ENCODE assay signal across 24 mouse cellular contexts in the genomic region with DNA sequence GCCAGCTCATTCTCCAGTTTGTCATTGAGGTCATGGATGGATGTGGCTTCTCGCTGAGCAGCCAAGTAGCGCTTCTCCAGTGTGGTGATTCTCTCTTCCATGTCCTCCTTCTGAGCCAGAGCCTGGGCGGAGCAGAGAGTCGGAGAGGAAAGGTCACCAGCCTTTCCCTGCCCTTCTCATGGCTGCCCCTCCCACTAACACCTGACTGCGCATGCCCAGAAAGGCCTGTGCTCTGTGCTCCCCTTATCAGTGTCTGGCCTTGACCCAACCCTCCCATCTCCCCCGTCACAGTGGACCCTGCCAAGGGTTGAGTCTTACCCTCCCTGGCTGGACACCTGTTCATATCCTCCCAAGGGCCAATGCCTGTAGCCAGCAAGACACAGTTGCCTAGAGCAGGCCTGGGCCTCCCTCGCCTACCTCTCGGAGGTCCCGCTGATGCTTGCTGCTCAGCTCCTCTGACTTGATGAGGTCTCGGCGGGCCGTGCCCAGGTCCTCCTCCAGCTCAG. TPM values are rescaled to one million over a fixed set of nuclear protein-coding genes. Genes with fewer than 3 reads are reported as not detected.
DNase-seq lines count a peak whose midpoint lies in the region; ATAC-seq lines count a peak whose summit lies in the region.
"Had no signal": no experiment of that assay in that cellular context is flagged by ENCODE, and none has a peak within 500 bp of the region (broad histone marks: within the 10 kb centered on the region; RNA-seq: fewer than 3 reads in every experiment).

No protein-coding gene starts in this region.

- no peak overlapping the region for H3K4me3 ChIP-seq in intestine, embryonic 15.5 days (replicated peaks)
- no peak overlapping the region for H3K4me3 ChIP-seq in intestine, embryonic 16.5 days (ENCODE audit: low read length)
- H3K4me3 ChIP-seq in midbrain, embryonic 14.5 days (replicated peaks; ENCODE audit: low read depth, low read length), result no peak overlapping the region
- H3K4me3 ChIP-seq: embryonic facial prominence, embryonic 13.5 days; forebrain, embryonic 12.5 days; heart, embryonic 13.5 days; hindbrain, embryonic 15.5 days had no signal

- H3K4me2 ChIP-seq in intestine, embryonic 15.5 days (replicated peaks), result no peak overlapping the region
- no peak overlapping the region for H3K4me2 ChIP-seq in intestine, embryonic 16.5 days (ENCODE audit: low read depth, low read length)
- H3K4me2 ChIP-seq in midbrain, embryonic 14.5 days (ENCODE audit: low read length), result no peak overlapping the region
- H3K4me2 ChIP-seq: embryonic facial prominence, embryonic 13.5 days; forebrain, embryonic 12.5 days; heart, embryonic 13.5 days; hindbrain, embryonic 15.5 days had no signal

- no peak overlapping the region for H3K27ac ChIP-seq in intestine, embryonic 15.5 days
- no peak overlapping the region for H3K27ac ChIP-seq in intestine, embryonic 16.5 days (ENCODE audit: low read length)
- no peak overlapping the region for H3K27ac ChIP-seq in midbrain, embryonic 14.5 days (replicated peaks; ENCODE audit: low read depth, low read length)
- H3K27ac ChIP-seq: embryonic facial prominence, embryonic 13.5 days; forebrain, embryonic 12.5 days; heart, embryonic 13.5 days; hindbrain, embryonic 15.5 days had no signal

- H3K27me3 ChIP-seq in intestine, embryonic 15.5 days (replicated peaks), result no peaks in the 10 kb centered on the region
- no peaks in the 10 kb centered on the region for H3K27me3 ChIP-seq in intestine, embryonic 16.5 days (replicated peaks; ENCODE audit: control insufficient read depth, insufficient read depth, low read length)
- H3K27me3 ChIP-seq in midbrain, embryonic 14.5 days (ENCODE audit: control insufficient read depth, insufficient read depth, low read length), result no peaks in the 10 kb centered on the region
- H3K27me3 ChIP-seq: embryonic facial prominence, embryonic 13.5 days; forebrain, embryonic 12.5 days; heart, embryonic 13.5 days; hindbrain, embryonic 15.5 days had no signal

- no peaks in the 10 kb centered on the region for H3K36me3 ChIP-seq in intestine, embryonic 15.5 days
- no peaks in the 10 kb centered on the region for H3K36me3 ChIP-seq in intestine, embryonic 16.5 days (ENCODE audit: control insufficient read depth, insufficient read depth, low read length)
- 0 out of 2 replicates have a peak, but pooled peaks cover 4% of the 10 kb centered on the region for H3K36me3 ChIP-seq in midbrain, embryonic 14.5 days (ENCODE audit: control insufficient read depth, insufficient read depth, low read length)
- H3K36me3 ChIP-seq: forebrain, embryonic 12.5 days; G1E had no signal

- peaks cover under 1% of the 10 kb centered on the region; the same call in 1 of the 2 replicates for H3K4me1 ChIP-seq in intestine, embryonic 15.5 days (replicated peaks)
- no peaks in the 10 kb centered on the region for H3K4me1 ChIP-seq in intestine, embryonic 16.5 days (ENCODE audit: control insufficient read depth, insufficient read depth, low read length)
- no peaks in the 10 kb centered on the region for H3K4me1 ChIP-seq in midbrain, embryonic 14.5 days (ENCODE audit: control insufficient read depth, insufficient read depth, low read length)
- H3K4me1 ChIP-seq: forebrain, embryonic 12.5 days; hindbrain, embryonic 15.5 days had no signal

- peak; percentile 24; the same call in 1 of the 2 replicates for ATAC-seq in intestine, embryonic 15.5 days
- ATAC-seq in intestine, embryonic 16.5 days, result no peak
- ATAC-seq in midbrain, embryonic 14.5 days (ENCODE audit: low FRiP score, low TSS enrichment), result no peak
- ATAC-seq: activated CD4-positive, CD25-positive, alpha-beta regulatory T cell, adult 4 months; CD4-positive, CD25-positive, alpha-beta regulatory T cell, adult 4 months; forebrain, embryonic 16.5 days had no signal

- H3K9ac ChIP-seq in intestine, embryonic 15.5 days, result no peak overlapping the region
- no peak overlapping the region for H3K9ac ChIP-seq in intestine, embryonic 16.5 days (ENCODE audit: low read depth, low read length)
- no peak overlapping the region for H3K9ac ChIP-seq in midbrain, embryonic 14.5 days (replicated peaks; ENCODE audit: low read length)
- H3K9ac ChIP-seq: embryonic facial prominence, embryonic 13.5 days; forebrain, embryonic 12.5 days; heart, embryonic 13.5 days; hindbrain, embryonic 15.5 days had no signal

- no peaks in the 10 kb centered on the region for H3K9me3 ChIP-seq in intestine, embryonic 15.5 days
- no peaks in the 10 kb centered on the region for H3K9me3 ChIP-seq in intestine, embryonic 16.5 days (ENCODE audit: control insufficient read depth, low read length)
- H3K9me3 ChIP-seq in midbrain, embryonic 14.5 days (ENCODE audit: control insufficient read depth, low read length), result no peaks in the 10 kb centered on the region
- H3K9me3 ChIP-seq: embryonic facial prominence, embryonic 13.5 days; forebrain, embryonic 12.5 days; G1E; heart, embryonic 13.5 days; hindbrain, embryonic 15.5 days had no signal

- peak; percentile 62 for DNase-seq in cerebellum, adult 11-12 months
- no peak for DNase-seq in cerebellum, postnatal 25 days
- DNase-seq in brain, adult 2 months (ENCODE audit: low read depth, low spot score), result peak; percentile 23
- DNase-seq in midbrain, embryonic 14.5 days, result no peak
- no peak for DNase-seq in right cerebral cortex, adult 18-20 months
- DNase-seq: adrenal gland, postnatal 14 days; B cell, adult 2 months; cerebellum, postnatal 14 days; heart, postnatal 36 days; kidney, adult 11 months had no signal

- 90% methylated on average over 12 of the region's 12 CpGs for WGBS in intestine, embryonic 15.5 days
- 89% methylated on average over 12 of the region's 12 CpGs for WGBS in intestine, embryonic 16.5 days
- WGBS in midbrain, embryonic 14.5 days, result 92% methylated on average over 12 of the region's 12 CpGs

RNA-seq across cellular contexts. Expression of a gene that starts 5.8 kb away (rescaled TPM):
- polyA plus RNA-seq in intestine, embryonic 15.5 days (2015; fragmentation: Nextera tagmentation; extraction: Ambion mirVana), result 3.9 and 4.4 TPM in 2 replicates
- 4.6 and 4.7 TPM in 2 replicates for polyA plus RNA-seq in intestine, embryonic 16.5 days (2015; fragmentation: Nextera tagmentation; extraction: Ambion mirVana)
- polyA plus RNA-seq in midbrain, embryonic 14.5 days (2014; fragmentation: Nextera tagmentation; extraction: Ambion mirVana), result 11.5 and 14.4 TPM in 2 replicates

RNA-seq across cellular contexts. Expression of a gene that starts 34.9 kb away (rescaled TPM):
- polyA plus RNA-seq in intestine, embryonic 15.5 days (2015; fragmentation: Nextera tagmentation; extraction: Ambion mirVana), result 87.1 and 88.9 TPM in 2 replicates
- polyA plus RNA-seq in intestine, embryonic 16.5 days (2015; fragmentation: Nextera tagmentation; extraction: Ambion mirVana), result 84.9 and 88.6 TPM in 2 replicates
- 121 and 151 TPM in 2 replicates for polyA plus RNA-seq in midbrain, embryonic 14.5 days (2014; fragmentation: Nextera tagmentation; extraction: Ambion mirVana)

RNA-seq across cellular contexts. Expression of a gene that starts 37.1 kb away (rescaled TPM):
- 0.54 and 1.1 TPM in 2 replicates for polyA plus RNA-seq in intestine, embryonic 15.5 days (2015; fragmentation: Nextera tagmentation; extraction: Ambion mirVana)
- 0.32 TPM in 2 replicates for polyA plus RNA-seq in intestine, embryonic 16.5 days (2015; fragmentation: Nextera tagmentation; extraction: Ambion mirVana)
- not detected in 2 replicates for polyA plus RNA-seq in midbrain, embryonic 14.5 days (2014; fragmentation: Nextera tagmentation; extraction: Ambion mirVana)
- polyA plus RNA-seq: activated CD4-positive, CD25-positive, alpha-beta regulatory T cell, adult 4 months; CD4-positive, CD25-positive, alpha-beta regulatory T cell, adult 4 months; forebrain, embryonic 16.5 days; G1E; hindbrain, embryonic 15.5 days had no signal

RNA-seq across cellular contexts. Expression of a gene that starts 58.8 kb away (rescaled TPM):
- polyA plus RNA-seq in intestine, embryonic 15.5 days (2015; fragmentation: Nextera tagmentation; extraction: Ambion mirVana), result not detected in 2 replicates
- polyA plus RNA-seq in intestine, embryonic 16.5 days (2015; fragmentation: Nextera tagmentation; extraction: Ambion mirVana), result 0.07 TPM in 1 of 2 replicates, not detected in the other
- not detected in 2 replicates for polyA plus RNA-seq in midbrain, embryonic 14.5 days (2014; fragmentation: Nextera tagmentation; extraction: Ambion mirVana)
- polyA plus RNA-seq: activated CD4-positive, CD25-positive, alpha-beta regulatory T cell, adult 4 months; CD4-positive, CD25-positive, alpha-beta regulatory T cell, adult 4 months; cortical plate, adult 2 months; embryonic facial prominence, embryonic 13.5 days; forebrain, embryonic 12.5 days; forebrain, embryonic 16.5 days; frontal cortex, adult 2 months; G1E; heart, embryonic 13.5 days; heart, postnatal 0 days; hindbrain, embryonic 11.5 days; hindbrain, embryonic 15.5 days had no signal

Comparison
In these comparisons a context has a peak if more than half of its experiments do, and no peak if none do; other contexts are left out.
1. DNase-seq: peak in cerebellum, adult 11-12 months (single experiment) and brain, adult 2 months (single experiment); none in cerebellum, postnatal 25 days (0 of 2), midbrain, embryonic 14.5 days (single experiment) and right cerebral cortex, adult 18-20 months (single experiment).